Mouse (Mus musculus): ENCODE data around the gene Nostrin. TPM values are rescaled to one million over a fixed set of nuclear protein-coding genes. Genes with fewer than 3 reads are reported as not detected.

Nostrin gene
- polyA plus RNA-seq (2015; fragmentation: Nextera tagmentation; extraction: Ambion mirVana), result 2.1 and 2.6 TPM in 2 replicates

GRCm38 (mm10) chr2:69135661-69136576, at the start of gene Nostrin:
Nostrin (plus strand) TSS chr2:69135800.
- DNase-seq (ENCODE audit: low spot score), result no peak

GRCm38 (mm10) chr2:69086505-69087260, 48.9 kb upstream of the Nostrin start:
- no peak for DNase-seq (ENCODE audit: low spot score)

- DNase-seq (ENCODE audit: low spot score), result no peak
Observed at GRCm38 (mm10) chr2:69095836-69096235, 39.8 kb upstream of the Nostrin start.

- DNase-seq (ENCODE audit: low spot score), result no peak
Observed at GRCm38 (mm10) chr2:69096821-69097220, 38.8 kb upstream of the Nostrin start.

- DNase-seq (ENCODE audit: low spot score), result no peak
Observed at GRCm38 (mm10) chr2:69097526-69097925, 38.1 kb upstream of the Nostrin start.

GRCm38 (mm10) chr2:69098701-69099100, 36.9 kb upstream of the Nostrin start:
- no peak for DNase-seq (ENCODE audit: low spot score)

- DNase-seq (ENCODE audit: low spot score), result no peak
Observed at GRCm38 (mm10) chr2:69099147-69099546, 36.5 kb upstream of the Nostrin start.

- peak; percentile 29 for DNase-seq (ENCODE audit: low spot score)
Observed at GRCm38 (mm10) chr2:69100706-69101105, 34.9 kb upstream of the Nostrin start.

GRCm38 (mm10) chr2:69103526-69103925, 32.1 kb upstream of the Nostrin start:
- no peak for DNase-seq (ENCODE audit: low spot score)

- DNase-seq (ENCODE audit: low spot score), result no peak
Observed at GRCm38 (mm10) chr2:69104511-69105145, 31.0 kb upstream of the Nostrin start.

GRCm38 (mm10) chr2:69109246-69109645, 26.4 kb upstream of the Nostrin start:
- peak; percentile 38 for DNase-seq (ENCODE audit: low spot score)

GRCm38 (mm10) chr2:69109710-69110109, 25.9 kb upstream of the Nostrin start:
- no peak for DNase-seq (ENCODE audit: low spot score)

GRCm38 (mm10) chr2:69112609-69113008, 23.0 kb upstream of the Nostrin start:
- DNase-seq (ENCODE audit: low spot score), result no peak

GRCm38 (mm10) chr2:69113829-69114547, 21.6 kb upstream of the Nostrin start:
- DNase-seq (ENCODE audit: low spot score), result no peak

- DNase-seq (ENCODE audit: low spot score), result no peak
Observed at GRCm38 (mm10) chr2:69115921-69116320, 19.7 kb upstream of the Nostrin start.

GRCm38 (mm10) chr2:69116767-69117166, 18.8 kb upstream of the Nostrin start:
- no peak for DNase-seq (ENCODE audit: low spot score)

GRCm38 (mm10) chr2:69118994-69119393, 16.6 kb upstream of the Nostrin start:
- DNase-seq (ENCODE audit: low spot score), result no peak

- DNase-seq (ENCODE audit: low spot score), result no peak
Observed at GRCm38 (mm10) chr2:69119718-69120117, 15.9 kb upstream of the Nostrin start.

GRCm38 (mm10) chr2:69121681-69122080, 13.9 kb upstream of the Nostrin start:
- DNase-seq (ENCODE audit: low spot score), result no peak

GRCm38 (mm10) chr2:69125425-69125824, 10.2 kb upstream of the Nostrin start:
- DNase-seq (ENCODE audit: low spot score), result no peak

GRCm38 (mm10) chr2:69128321-69128720, 7.3 kb upstream of the Nostrin start:
- no peak for DNase-seq (ENCODE audit: low spot score)
